In genomic region chr15:36950258-36950657, GRCm38 (mm10) we compare ENCODE assay signal across 29 mouse cellular contexts. TPM values are rescaled to one million over a fixed set of nuclear protein-coding genes. Genes with fewer than 3 reads are reported as not detected.
DNase-seq lines count a peak whose midpoint lies in the region; ATAC-seq and TF ChIP-seq lines count a peak whose summit lies in the region.
"Had no signal": no experiment of that assay in that cellular context is flagged by ENCODE, and none has a peak within 500 bp of the region (broad histone marks: within the 10 kb centered on the region; RNA-seq: fewer than 3 reads in every experiment).

No protein-coding gene starts in this region.

- peaks cover 24% of the 10 kb centered on the region for H3K36me3 ChIP-seq in megakaryocyte, embryonic 14.5 days (replicated peaks; ENCODE audit: low read length)
- H3K36me3 ChIP-seq in intestine, embryonic 15.5 days = no peaks in the 10 kb centered on the region
- H3K36me3 ChIP-seq in lung, postnatal 0 days (ENCODE audit: insufficient read depth, low read length) = no peaks in the 10 kb centered on the region
- H3K36me3 ChIP-seq: embryonic facial prominence, embryonic 12.5 days; embryonic facial prominence, embryonic 15.5 days; G1E; heart, embryonic 10.5 days; heart, embryonic 13.5 days; hindbrain, embryonic 12.5 days; hindbrain, embryonic 15.5 days had no signal

- 80% methylated on average over 2 of the region's 2 CpGs for WGBS in intestine, embryonic 15.5 days
- WGBS in lung, postnatal 0 days = 78% methylated on average over 2 of the region's 2 CpGs

- no peak overlapping the region for H3K9ac ChIP-seq in intestine, embryonic 15.5 days
- H3K9ac ChIP-seq in lung, postnatal 0 days (replicated peaks; ENCODE audit: low read depth) = no peak overlapping the region
- H3K9ac ChIP-seq: embryonic facial prominence, embryonic 12.5 days; embryonic facial prominence, embryonic 15.5 days; forebrain, postnatal 0 days; heart, embryonic 13.5 days; hindbrain, embryonic 12.5 days; hindbrain, embryonic 15.5 days had no signal

- H3K4me1 ChIP-seq in megakaryocyte, embryonic 14.5 days = peaks cover 43% of the 10 kb centered on the region
- 0 out of 2 replicates have a peak, but pooled peaks cover 2% of the 10 kb centered on the region for H3K4me1 ChIP-seq in intestine, embryonic 15.5 days (replicated peaks)
- H3K4me1 ChIP-seq in lung, postnatal 0 days (ENCODE audit: insufficient read depth, low read depth, low read length) = no peaks in the 10 kb centered on the region
- H3K4me1 ChIP-seq: hindbrain, embryonic 12.5 days had no signal

- no peaks in the 10 kb centered on the region for H3K9me3 ChIP-seq in megakaryocyte, embryonic 14.5 days
- H3K9me3 ChIP-seq in intestine, embryonic 15.5 days = no peaks in the 10 kb centered on the region
- H3K9me3 ChIP-seq in lung, postnatal 0 days (ENCODE audit: low read length) = no peaks in the 10 kb centered on the region
- H3K9me3 ChIP-seq: embryonic facial prominence, embryonic 12.5 days; embryonic facial prominence, embryonic 15.5 days; G1E; heart, embryonic 10.5 days; heart, embryonic 13.5 days; hindbrain, embryonic 12.5 days; hindbrain, embryonic 15.5 days had no signal

- DNase-seq in layer of hippocampus, adult 2 months (ENCODE audit: low spot score in 2 of 2) = no peak
- DNase-seq in layer of hippocampus, adult 11-12 months (ENCODE audit: low spot score) = no peak
- DNase-seq in yolk sac, embryonic 10.5 days (ENCODE audit: low spot score) = peak; percentile 16
- DNase-seq in lung, postnatal 0 days (ENCODE audit: low spot score) = no peak
- DNase-seq: adrenal gland, postnatal 10 days; adrenal gland, postnatal 36 days; B cell, adult 2 months; cerebellum, adult 11 months; cerebellum, adult 2 months; cerebellum, adult 9-11 months; cerebellum, postnatal 25 days; forebrain, postnatal 0 days; gastrocnemius, postnatal 10 days; gastrocnemius, postnatal 36 days; heart, adult 2 months; heart, postnatal 14 days had no signal

- no peak overlapping the region for H3K4me2 ChIP-seq in intestine, embryonic 15.5 days (replicated peaks)
- no peak overlapping the region for H3K4me2 ChIP-seq in lung, postnatal 0 days (replicated peaks; ENCODE audit: low read depth, low read length)
- H3K4me2 ChIP-seq: embryonic facial prominence, embryonic 12.5 days; embryonic facial prominence, embryonic 15.5 days; heart, embryonic 13.5 days; hindbrain, embryonic 12.5 days; hindbrain, embryonic 15.5 days had no signal

- no peak for ATAC-seq in megakaryocyte, adult 5-6 weeks (ENCODE audit: poor library complexity, severe bottlenecking)
- ATAC-seq in intestine, embryonic 15.5 days = peak; percentile 8; the same call in 1 of the 2 replicates
- ATAC-seq in lung, postnatal 0 days = no peak
- ATAC-seq: forebrain, embryonic 14.5 days; forebrain, postnatal 0 days; Patski had no signal

- H3K4me3 ChIP-seq in layer of hippocampus, adult 2 months = no peak overlapping the region
- H3K4me3 ChIP-seq in megakaryocyte, embryonic 14.5 days (replicated peaks) = peak overlapping the region; percentile 1
- no peak overlapping the region for H3K4me3 ChIP-seq in intestine, embryonic 15.5 days (replicated peaks)
- no peak overlapping the region for H3K4me3 ChIP-seq in lung, postnatal 0 days (ENCODE audit: low read depth, low read length)
- H3K4me3 ChIP-seq: embryonic facial prominence, embryonic 12.5 days; embryonic facial prominence, embryonic 15.5 days; heart, adult 2 months; heart, embryonic 10.5 days; heart, embryonic 13.5 days; hindbrain, embryonic 12.5 days; hindbrain, embryonic 15.5 days had no signal

- H3K27ac ChIP-seq in layer of hippocampus, adult 2 months = peak overlapping the region; percentile 55; the same call in 1 of the 2 replicates
- H3K27ac ChIP-seq in intestine, embryonic 15.5 days = no peak overlapping the region
- H3K27ac ChIP-seq in lung, postnatal 0 days (ENCODE audit: low read length) = no peak overlapping the region
- H3K27ac ChIP-seq: embryonic facial prominence, embryonic 12.5 days; embryonic facial prominence, embryonic 15.5 days; heart, adult 2 months; heart, embryonic 10.5 days; heart, embryonic 13.5 days; hindbrain, embryonic 12.5 days; hindbrain, embryonic 15.5 days had no signal

- no peak for TF ChIP-seq EP300 in lung, postnatal 0 days (IDR thresholded peaks at IDR 0.05)

- TF ChIP-seq CTCF in layer of hippocampus, adult 2 months (conservative IDR thresholded peaks at IDR 0.05) = no peak
- TF ChIP-seq CTCF in lung, postnatal 0 days (IDR thresholded peaks at IDR 0.05) = no peak

- H3K27me3 ChIP-seq in megakaryocyte, embryonic 14.5 days (replicated peaks) = peaks cover 12% of the 10 kb centered on the region
- no peaks in the 10 kb centered on the region; the same call in 1 of the 2 replicates for H3K27me3 ChIP-seq in intestine, embryonic 15.5 days (replicated peaks)
- no peaks in the 10 kb centered on the region for H3K27me3 ChIP-seq in lung, postnatal 0 days (replicated peaks; ENCODE audit: insufficient read depth, low read length)
- H3K27me3 ChIP-seq: CH12.LX; hindbrain, embryonic 12.5 days; Patski had no signal

RNA-seq across cellular contexts. Expression of gene Zfp706, which starts 57.3 kb away (rescaled TPM):
- total RNA-seq in layer of hippocampus, adult 2 months (2021) = 100 to 1,000 TPM; 275 to 283 TPM
- polyA plus RNA-seq in megakaryocyte, embryonic 14.5 days (2012; ENCODE audit: insufficient read depth, low replicate concordance) = 23.0 and 24.7 TPM in 2 replicates
- 291 and 313 TPM in 2 replicates for total RNA-seq in megakaryocyte, adult 5-6 weeks (2015)
- total RNA-seq in megakaryocyte, adult 5-6 weeks (2017) = 41.3 and 67.5 TPM in 2 replicates
- 544 and 685 TPM in 2 replicates for polyA plus RNA-seq in intestine, embryonic 15.5 days (2015; fragmentation: Nextera tagmentation; extraction: Ambion mirVana)
- 428 and 445 TPM in 2 replicates for polyA plus RNA-seq in lung, postnatal 0 days (2015; fragmentation: Nextera tagmentation; extraction: Ambion mirVana)

Comparison
In these comparisons a context has a peak if more than half of its experiments do, and no peak if none do; other contexts are left out.
1. RNA of gene Zfp706, which starts 57.3 kb away (polyA plus RNA-seq): 544 to 685 TPM in intestine, embryonic 15.5 days and 428 to 445 TPM in lung, postnatal 0 days; 23.0 to 24.7 TPM in megakaryocyte, embryonic 14.5 days; every median in the first group is over 10 times any median in the second.